Comparison of ENCODE assay signal across 22 mouse cellular contexts in genomic region chr19:31431411-31431810, GRCm38 (mm10).
DNase-seq lines count a peak whose midpoint lies in the region; ATAC-seq and TF ChIP-seq lines count a peak whose summit lies in the region.
"Had no signal": no experiment of that assay in that cellular context is flagged by ENCODE, and none has a peak within 500 bp of the region (broad histone marks: within the 10 kb centered on the region; RNA-seq: fewer than 3 reads in every experiment).

No protein-coding gene starts in this region.

- H3K27me3 ChIP-seq in lung, embryonic 14.5 days (ENCODE audit: insufficient read depth, low read length): no peaks in the 10 kb centered on the region
- no peaks in the 10 kb centered on the region for H3K27me3 ChIP-seq in lung, embryonic 16.5 days (ENCODE audit: control insufficient read depth, insufficient read depth, low read depth, low read length)
- no peaks in the 10 kb centered on the region for H3K27me3 ChIP-seq in lung, postnatal 0 days (replicated peaks; ENCODE audit: insufficient read depth, low read length)
- no peaks in the 10 kb centered on the region for H3K27me3 ChIP-seq in midbrain, embryonic 11.5 days (ENCODE audit: control insufficient read depth, insufficient read depth, low read length)
- H3K27me3 ChIP-seq in midbrain, embryonic 16.5 days (ENCODE audit: control insufficient read depth, insufficient read depth, low read depth, low read length): no peaks in the 10 kb centered on the region
- H3K27me3 ChIP-seq: CH12.LX had no signal

- H3K36me3 ChIP-seq in lung, embryonic 14.5 days (ENCODE audit: insufficient read depth): no peaks in the 10 kb centered on the region
- H3K36me3 ChIP-seq in lung, embryonic 16.5 days (ENCODE audit: control insufficient read depth, insufficient read depth, low read length): no peaks in the 10 kb centered on the region
- no peaks in the 10 kb centered on the region for H3K36me3 ChIP-seq in lung, postnatal 0 days (ENCODE audit: insufficient read depth, low read length)
- no peaks in the 10 kb centered on the region for H3K36me3 ChIP-seq in midbrain, embryonic 11.5 days (ENCODE audit: control insufficient read depth, insufficient read depth, low read length)
- no peaks in the 10 kb centered on the region for H3K36me3 ChIP-seq in midbrain, embryonic 16.5 days (ENCODE audit: control insufficient read depth, insufficient read depth, low read length)
- H3K36me3 ChIP-seq: G1E had no signal

- H3K9me3 ChIP-seq in lung, embryonic 14.5 days (ENCODE audit: low read depth, low read length): no peaks in the 10 kb centered on the region
- H3K9me3 ChIP-seq in lung, embryonic 16.5 days (ENCODE audit: control insufficient read depth, low read length): no peaks in the 10 kb centered on the region
- H3K9me3 ChIP-seq in lung, postnatal 0 days (ENCODE audit: low read length): no peaks in the 10 kb centered on the region
- H3K9me3 ChIP-seq in midbrain, embryonic 11.5 days (ENCODE audit: control insufficient read depth, low read length): no peaks in the 10 kb centered on the region
- no peaks in the 10 kb centered on the region for H3K9me3 ChIP-seq in midbrain, embryonic 16.5 days (replicated peaks; ENCODE audit: control insufficient read depth, low read length, poor library complexity, severe bottlenecking)
- H3K9me3 ChIP-seq: G1E had no signal

- no peak overlapping the region for H3K4me3 ChIP-seq in lung, embryonic 14.5 days (ENCODE audit: low read depth, low read length)
- H3K4me3 ChIP-seq in lung, embryonic 16.5 days (ENCODE audit: low read length): no peak overlapping the region
- no peak overlapping the region for H3K4me3 ChIP-seq in lung, postnatal 0 days (ENCODE audit: low read depth, low read length)
- no peak overlapping the region for H3K4me3 ChIP-seq in lung, adult 2 months (replicated peaks; ENCODE audit: extremely low read depth, low read depth, low read length)
- H3K4me3 ChIP-seq in midbrain, embryonic 11.5 days (ENCODE audit: low read depth, low read length): no peak overlapping the region
- no peak overlapping the region for H3K4me3 ChIP-seq in midbrain, embryonic 16.5 days (ENCODE audit: low read depth, low read length)

- H3K27ac ChIP-seq in lung, embryonic 14.5 days (ENCODE audit: low read depth): no peak overlapping the region; the same call in 1 of the 2 replicates
- no peak overlapping the region; the same call in 1 of the 2 replicates for H3K27ac ChIP-seq in lung, embryonic 16.5 days (ENCODE audit: low read length)
- no peak overlapping the region for H3K27ac ChIP-seq in lung, postnatal 0 days (ENCODE audit: low read length)
- no peak overlapping the region for H3K27ac ChIP-seq in midbrain, embryonic 11.5 days (ENCODE audit: low read depth, low read length)
- no peak overlapping the region for H3K27ac ChIP-seq in midbrain, embryonic 16.5 days (ENCODE audit: low read length)

- no peaks in the 10 kb centered on the region for H3K4me1 ChIP-seq in lung, embryonic 14.5 days (ENCODE audit: insufficient read depth)
- H3K4me1 ChIP-seq in lung, embryonic 16.5 days (replicated peaks; ENCODE audit: control insufficient read depth, insufficient read depth, low read length): peaks cover 3% of the 10 kb centered on the region; the same call in 1 of the 2 replicates
- no peaks in the 10 kb centered on the region for H3K4me1 ChIP-seq in lung, postnatal 0 days (ENCODE audit: insufficient read depth, low read depth, low read length)
- H3K4me1 ChIP-seq in lung, adult 2 months (ENCODE audit: control insufficient read depth, insufficient read depth, low read length): no peaks in the 10 kb centered on the region; the same call in 1 of the 2 replicates
- H3K4me1 ChIP-seq in midbrain, embryonic 11.5 days (ENCODE audit: control insufficient read depth, insufficient read depth, low read length): no peaks in the 10 kb centered on the region
- H3K4me1 ChIP-seq in midbrain, embryonic 16.5 days (ENCODE audit: control insufficient read depth, insufficient read depth, low read length): no peaks in the 10 kb centered on the region

- peak; percentile 53 for DNase-seq in lung, embryonic 14.5 days
- no peak for DNase-seq in lung, postnatal 25 days (ENCODE audit: low spot score)
- DNase-seq in lung, adult 18-20 months: no peak
- peak; percentile 7 for DNase-seq in lung, postnatal 0 days (ENCODE audit: low spot score)
- DNase-seq in lung, adult 2 months: no peak
- peak; percentile 51 for DNase-seq in midbrain, embryonic 11.5 days (ENCODE audit: low spot score, missing footprints)
- DNase-seq: adrenal gland, adult 2 months; adrenal gland, adult 8-10 months; adrenal gland, postnatal 10 days; adrenal gland, postnatal 14 days; adrenal gland, postnatal 25 days; adrenal gland, postnatal 36 days; B cell, adult 2 months; cerebellum, adult 11 months; cerebellum, adult 11-12 months had no signal

- H3K4me2 ChIP-seq in lung, embryonic 14.5 days: no peak overlapping the region
- no peak overlapping the region for H3K4me2 ChIP-seq in lung, embryonic 16.5 days (ENCODE audit: low read depth, low read length)
- no peak overlapping the region for H3K4me2 ChIP-seq in lung, postnatal 0 days (replicated peaks; ENCODE audit: low read depth, low read length)
- no peak overlapping the region for H3K4me2 ChIP-seq in midbrain, embryonic 11.5 days
- H3K4me2 ChIP-seq in midbrain, embryonic 16.5 days (ENCODE audit: low read length): no peak overlapping the region

- 29% methylated on average over 2 of the region's 2 CpGs for WGBS in lung, embryonic 14.5 days
- WGBS in lung, embryonic 16.5 days: 29% methylated on average over 2 of the region's 2 CpGs
- WGBS in lung, postnatal 0 days: 54% methylated on average over 2 of the region's 2 CpGs
- WGBS in lung, adult 2 months: 68% methylated on average over 2 of the region's 2 CpGs
- WGBS in midbrain, embryonic 11.5 days: 69% methylated on average over 2 of the region's 2 CpGs
- 74% methylated on average over 2 of the region's 2 CpGs for WGBS in midbrain, embryonic 16.5 days

- H3K9ac ChIP-seq in lung, embryonic 14.5 days: no peak overlapping the region
- no peak overlapping the region for H3K9ac ChIP-seq in lung, embryonic 16.5 days (ENCODE audit: low read length)
- H3K9ac ChIP-seq in lung, postnatal 0 days (replicated peaks; ENCODE audit: low read depth): no peak overlapping the region
- H3K9ac ChIP-seq in midbrain, embryonic 11.5 days (ENCODE audit: low read length): no peak overlapping the region
- H3K9ac ChIP-seq in midbrain, embryonic 16.5 days (ENCODE audit: low read depth, low read length): no peak overlapping the region

- peak; percentile 38; the same call in 1 of the 2 replicates for ATAC-seq in lung, embryonic 14.5 days (ENCODE audit: insufficient read depth)
- ATAC-seq in lung, embryonic 16.5 days (ENCODE audit: low read depth): peak; percentile 28; the same call in 1 of the 2 replicates
- no peak for ATAC-seq in lung, postnatal 0 days
- no peak for ATAC-seq in midbrain, embryonic 11.5 days (ENCODE audit: low FRiP score)
- no peak for ATAC-seq in midbrain, embryonic 16.5 days
- ATAC-seq: activated CD4-positive, CD25-positive, alpha-beta regulatory T cell, adult 4 months; CD4-positive, CD25-positive, alpha-beta regulatory T cell, adult 4 months; Patski had no signal

- no peak for TF ChIP-seq POLR2A in lung, adult 2 months (IDR thresholded peaks at IDR 0.05; ENCODE audit: borderline replicate concordance, extremely low read depth, low read depth, low read length)

- TF ChIP-seq EP300 in lung, postnatal 0 days (IDR thresholded peaks at IDR 0.05): no peak

- TF ChIP-seq CTCF in lung, embryonic 14.5 days (IDR thresholded peaks at IDR 0.05; ENCODE audit: low read depth): no peak
- no peak for TF ChIP-seq CTCF in lung, postnatal 0 days (IDR thresholded peaks at IDR 0.05)
- no peak for TF ChIP-seq CTCF in lung, adult 2 months (IDR thresholded peaks at IDR 0.05; ENCODE audit: insufficient read depth, low read length)

Comparison
In these comparisons a context has a peak if more than half of its experiments do, and no peak if none do; other contexts are left out.
1. ATAC-seq: peak in lung, embryonic 14.5 days (single experiment) and lung, embryonic 16.5 days (single experiment); none in lung, postnatal 0 days (single experiment), midbrain, embryonic 11.5 days (single experiment) and midbrain, embryonic 16.5 days (single experiment).
2. DNase-seq: peak in lung, embryonic 14.5 days (single experiment), lung, postnatal 0 days (single experiment) and midbrain, embryonic 11.5 days (single experiment); none in lung, postnatal 25 days (single experiment), lung, adult 18-20 months (0 of 2) and lung, adult 2 months (single experiment).